Mouse (Mus musculus) kidney, embryonic 15.5 days (tissue): Measurements from ENCODE around the gene Adcyap1r1. TPM values are rescaled to one million over a fixed set of nuclear protein-coding genes. Genes with fewer than 3 reads are reported as not detected.

ENCODE experiments used
- microRNA-seq: library from miRNA; unstranded; fragments of <30 nt; microRNA quantifications from one replicate; pipeline ENCODE4, GENCODE M21; 2016
- polyA plus RNA-seq: library from polyadenylated mRNA; unstranded; fragments of >200 nt; fragmentation: Nextera tagmentation; extraction: Ambion mirVana; gene quantifications from 2 replicates; pipeline ENCODE4 v1.2.1, GENCODE M21; 2015

Gene Adcyap1r1
- polyA plus RNA-seq, 1 experiment from 2014 or later, result 3.1 TPM

Small RNA genes within 50 kb of the gene (microRNA-seq; reads per million reads assigned to microRNA genes)
- not detected for gene Gm44352

Other genes with a start within 250 kb of the Adcyap1r1 start
- gene Mindy4, start 248.6 kb upstream of the Adcyap1r1 start, polyA plus RNA-seq, result 15.6 and 16.0 TPM in 2 replicates
- gene Aqp1, start 115.5 kb upstream of the Adcyap1r1 start, polyA plus RNA-seq, result 29.9 and 38.4 TPM in 2 replicates
- 0.05 TPM in 1 of 2 replicates, not detected in the other for gene Ghrhr, start 75.7 kb upstream of the Adcyap1r1 start, polyA plus RNA-seq
- gene Neurod6, start 229.3 kb downstream of the Adcyap1r1 start, polyA plus RNA-seq, result not detected in 2 replicates